Mouse (Mus musculus) liver, adult 2 months (tissue): ENCODE results near the gene Myo1d. TPM values are rescaled to one million over a fixed set of nuclear protein-coding genes. Genes with fewer than 3 reads are reported as not detected.

Experiments
- DNase-seq: peaks from one replicate; pipeline ENCODE4 v3.0.0-alpha.2; 2011; ENCODE audit warnings: low read depth, low spot score; ENCODE audit errors: extremely low read depth
- H3K27ac ChIP-seq: fragments of 200-500 bp; replicated peaks from 2 replicates; pipeline ENCODE4 v1.5.1; 2012; ENCODE audit warnings: low read depth, mild to moderate bottlenecking, control low read depth, inconsistent platforms, low read length; ENCODE audit not compliant: insufficient read depth
- H3K27me3 ChIP-seq: fragments of 200-500 bp; 2 replicates; pipeline ENCODE4 v1.6.1; 2012; ENCODE audit warnings: mild to moderate bottlenecking, moderate library complexity, low read length, inconsistent platforms; ENCODE audit not compliant: control insufficient read depth, insufficient read depth
- H3K36me3 ChIP-seq: fragments of 200-500 bp; 2 replicates; pipeline ENCODE4 v1.6.1; 2012; ENCODE audit warnings: low read length, inconsistent platforms; ENCODE audit not compliant: control insufficient read depth, insufficient read depth
- H3K4me1 ChIP-seq: fragments of 200-500 bp; 2 replicates; pipeline ENCODE4 v1.6.1; 2011; ENCODE audit warnings: low read length; ENCODE audit not compliant: control insufficient read depth, insufficient read depth
- H3K4me3 ChIP-seq: fragments of 200-500 bp; 2 replicates; pipeline ENCODE4 v1.5.1; 2011; ENCODE audit warnings: low read depth, mild to moderate bottlenecking, control low read depth, low read length, moderate library complexity; ENCODE audit not compliant: insufficient read depth
- H3K79me2 ChIP-seq: fragments of 200-500 bp; 2 replicates; pipeline ENCODE4 v1.6.1; 2012; ENCODE audit warnings: inconsistent platforms, mild to moderate bottlenecking, low read length, moderate library complexity; ENCODE audit not compliant: control insufficient read depth, insufficient read depth
- H3K9ac ChIP-seq: fragments of 200-500 bp; 2 replicates; pipeline ENCODE4 v1.6.1; 2012; ENCODE audit warnings: low read depth, mild to moderate bottlenecking, control low read depth, inconsistent platforms, low read length
- CTCF ChIP-seq: fragments of 200-500 bp; IDR thresholded peaks from 2 replicates; pipeline ENCODE4 v1.5.1; 2011; ENCODE audit warnings: low read depth, low read length, control low read depth
- POLR2A ChIP-seq: fragments of 200-500 bp; IDR thresholded peaks from 2 replicates; pipeline ENCODE4 v1.6.1; 2011; ENCODE audit warnings: low read length, control low read depth; ENCODE audit not compliant: insufficient read depth; ENCODE audit errors: extremely low read depth
- WGBS: fragments of 180-500 bp; shearing (Covaris S2); methylation state at CpG from one replicate; pipeline ENCODE4 v1.1.7; 2018; 5-methylcytosine and 5-hydroxymethylcytosine counted together
- polyA plus RNA-seq: library from polyadenylated mRNA; depleted of rRNA; stranded (reverse); fragments of >200 nt; gene quantifications from 2 replicates; pipeline ENCODE4 v1.2.3, GENCODE M21; 2012
- total RNA-seq: library from RNA; depleted of rRNA; stranded (reverse); fragments of >200 nt; gene quantifications from 2 replicates; pipeline ENCODE4 v1.2.3, GENCODE M21; 2014

The Myo1d gene
- total and polyA plus RNA-seq, 2 experiments: 5.2 to 6.8 TPM

DNA sequence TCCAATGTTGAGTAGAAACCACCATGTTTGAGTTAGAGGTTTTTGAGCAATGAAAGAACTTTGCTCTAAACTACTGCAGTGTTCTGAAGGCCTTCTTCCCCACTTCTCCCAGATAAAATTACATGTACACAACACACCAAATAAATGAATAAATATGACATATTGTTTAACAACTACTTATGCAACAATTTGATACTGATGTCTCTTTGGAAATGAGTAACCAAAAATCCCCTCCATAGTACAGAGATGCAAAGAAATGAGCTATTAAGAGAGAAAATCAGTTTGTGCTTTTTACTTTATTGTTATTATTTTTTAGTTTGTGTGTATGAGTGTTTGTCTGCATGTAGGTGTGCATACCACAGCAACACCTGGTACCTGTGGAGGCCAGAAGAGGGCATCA is 273.3 kb downstream of the Myo1d start:
- H3K27me3 ChIP-seq: no peaks in the 10 kb centered on the region
- no peaks in the 10 kb centered on the region for H3K4me1 ChIP-seq
- no peak overlapping the region for H3K9ac ChIP-seq
- H3K27ac ChIP-seq: no peak overlapping the region
- no peak for TF ChIP-seq CTCF
- no peak for TF ChIP-seq POLR2A
- H3K79me2 ChIP-seq: no peaks in the 10 kb centered on the region
- no peak overlapping the region for H3K4me3 ChIP-seq
- DNase-seq: no peak
- H3K36me3 ChIP-seq: no peaks in the 10 kb centered on the region

GRCm38 (mm10) chr11:80505581-80505980 is 274.2 kb downstream of the Myo1d start:
- Histone ChIP-seq H3K4me1 (no peaks in the 10 kb centered on the region), H3K27ac (no peak overlapping the region), H3K36me3 (no peaks in the 10 kb centered on the region), H3K9ac (no peak overlapping the region), H3K27me3 (no peaks in the 10 kb centered on the region), H3K4me3 (no peak overlapping the region), H3K79me2 (no peaks in the 10 kb centered on the region)
- TF ChIP-seq CTCF (no peak), POLR2A (no peak)
- DNase-seq: no peak
- WGBS: 89% methylated on average over 3 of the region's 3 CpGs

GRCm38 (mm10) chr11:80504519-80505385 is 275.1 kb downstream of the Myo1d start:
- no peaks in the 10 kb centered on the region for H3K36me3 ChIP-seq
- no peaks in the 10 kb centered on the region for H3K27me3 ChIP-seq
- no peak overlapping the region for H3K27ac ChIP-seq
- DNase-seq: no peak
- no peak overlapping the region for H3K4me3 ChIP-seq
- H3K4me1 ChIP-seq: no peaks in the 10 kb centered on the region
- TF ChIP-seq CTCF (no peak), POLR2A (no peak)
- H3K79me2 ChIP-seq: no peaks in the 10 kb centered on the region
- no peak overlapping the region for H3K9ac ChIP-seq
- WGBS: 71% methylated on average over 6 of the region's 6 CpGs

GRCm38 (mm10) chr11:80503726-80504452 is 275.9 kb downstream of the Myo1d start:
- no peak for TF ChIP-seq CTCF
- TF ChIP-seq POLR2A: no peak
- H3K27me3 ChIP-seq: no peaks in the 10 kb centered on the region
- H3K27ac ChIP-seq: no peak overlapping the region
- no peak overlapping the region for H3K4me3 ChIP-seq
- WGBS: 83% methylated on average over 13 of the region's 13 CpGs
- no peaks in the 10 kb centered on the region for H3K79me2 ChIP-seq
- no peak for DNase-seq
- peaks cover 3% of the 10 kb centered on the region; the same call in 1 of the 2 replicates for H3K4me1 ChIP-seq
- no peak overlapping the region for H3K9ac ChIP-seq
- H3K36me3 ChIP-seq: no peaks in the 10 kb centered on the region

GRCm38 (mm10) chr11:80503281-80503680 is 276.5 kb downstream of the Myo1d start:
- no peak overlapping the region for H3K4me3 ChIP-seq
- no peak overlapping the region for H3K27ac ChIP-seq
- no peak for DNase-seq
- no peaks in the 10 kb centered on the region for H3K36me3 ChIP-seq
- WGBS: 87% methylated on average over 6 of the region's 6 CpGs
- H3K79me2 ChIP-seq: no peaks in the 10 kb centered on the region
- no peaks in the 10 kb centered on the region for H3K27me3 ChIP-seq
- TF ChIP-seq POLR2A (no peak), CTCF (no peak)
- H3K4me1 ChIP-seq: peaks cover 3% of the 10 kb centered on the region; the same call in 1 of the 2 replicates
- no peak overlapping the region for H3K9ac ChIP-seq
